Mouse (Mus musculus) leukemia stem cell, adult 10-12 weeks (primary cell): Measurements from ENCODE around the gene Fam186a. TPM values are rescaled to one million over a fixed set of nuclear protein-coding genes. Genes with fewer than 3 reads are reported as not detected.

Experiments
- polyA plus RNA-seq: library from polyadenylated mRNA; stranded (reverse); fragments of >175 nt; gene quantifications from 2 replicates; pipeline ENCODE4 v1.2.3, GENCODE M21; 2012; ENCODE audit warnings: low replicate concordance

The Fam186a gene
- polyA plus RNA-seq = not detected in 2 replicates

DNA sequence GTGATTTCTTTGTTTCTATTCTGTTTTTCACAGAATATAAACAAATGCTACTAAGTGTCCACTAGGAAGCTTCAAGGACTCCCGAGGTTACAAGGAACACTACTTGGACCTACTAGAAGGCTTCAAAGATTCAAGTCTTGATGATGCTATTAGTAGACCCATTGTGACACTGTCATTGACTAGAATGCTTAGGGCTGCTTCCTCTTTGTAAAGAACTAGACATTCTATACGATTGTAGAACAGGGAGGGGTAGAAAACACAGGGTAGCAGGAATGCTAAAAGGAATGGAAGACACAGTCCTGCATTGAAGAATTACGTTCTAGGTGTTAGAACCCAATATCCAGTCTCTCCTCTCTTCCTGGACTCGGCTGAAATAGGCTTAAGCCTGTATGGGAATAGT lies at the start of gene Fam186a:
Gene Fam186a, minus strand, starts transcription at position 101 of the 400 bp plus-strand sequence.

GRCm38 (mm10) chr15:99969765-99970164 lies 2.9 kb upstream of the Fam186a start, which contains the start of gene Larp4:
Gene Larp4 (plus strand): TSS chr15:99970065.

GRCm38 (mm10) chr15:99875334-99875869 lies 91.5 kb downstream of the Fam186a start, which contains the start of gene Lima1:
Gene Lima1 (minus strand): TSS chr15:99875456.

Other genes starting within 250 kb of the Fam186a start
- 8.1 and 8.8 TPM in 2 replicates for gene Gpd1, start 249.5 kb downstream of the Fam186a start, polyA plus RNA-seq
- 26.9 and 33.0 TPM in 2 replicates for gene Cox14, start 241.4 kb downstream of the Fam186a start, polyA plus RNA-seq
- 1.6 and 2.9 TPM in 2 replicates for gene Cers5, start 194.2 kb downstream of the Fam186a start, polyA plus RNA-seq
- 1.0 and 2.6 TPM in 2 replicates for gene Lima1, start 91.6 kb downstream of the Fam186a start, polyA plus RNA-seq
- gene Larp4, start 3.0 kb upstream of the Fam186a start, polyA plus RNA-seq = 7.9 and 12.0 TPM in 2 replicates
- gene Dip2b, start 71.6 kb upstream of the Fam186a start, polyA plus RNA-seq = 1.0 and 1.8 TPM in 2 replicates